Mouse (Mus musculus) lung, adult 18-20 months (tissue): ENCODE measurements around the gene Shisal2a.

Experiments used
- DNase-seq, 2 experiments: peaks; one replicate each; pipeline ENCODE4 v3.0.0; 2022; ENCODE audit warnings: mixed read lengths in 2 of 2

Shisal2a gene

DNA sequence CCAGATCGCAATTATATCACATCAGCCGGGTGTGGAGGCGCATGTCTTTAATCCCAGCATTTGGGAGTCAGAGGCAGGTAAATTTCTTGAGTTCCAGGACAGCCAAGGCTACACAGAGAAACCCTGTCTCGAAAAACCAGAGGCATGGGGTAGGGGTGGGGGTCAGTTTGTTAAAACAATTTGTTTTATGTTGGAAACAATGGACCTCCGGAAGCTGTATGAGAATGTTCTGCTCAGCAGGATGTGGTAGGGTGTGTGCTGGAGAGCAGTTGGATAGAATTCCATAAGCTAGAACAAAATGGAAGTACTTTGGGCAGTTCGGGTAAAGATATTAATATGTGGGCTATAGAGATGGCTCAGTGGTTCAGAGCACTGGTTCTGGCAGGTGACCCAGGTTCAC lies 47.7 kb downstream of the Shisal2a start:
- no peak for DNase-seq

- DNase-seq, result no peak
Measured at GRCm38 (mm10) chr4:108332041-108332440, 51.1 kb downstream of the Shisal2a start.

DNA sequence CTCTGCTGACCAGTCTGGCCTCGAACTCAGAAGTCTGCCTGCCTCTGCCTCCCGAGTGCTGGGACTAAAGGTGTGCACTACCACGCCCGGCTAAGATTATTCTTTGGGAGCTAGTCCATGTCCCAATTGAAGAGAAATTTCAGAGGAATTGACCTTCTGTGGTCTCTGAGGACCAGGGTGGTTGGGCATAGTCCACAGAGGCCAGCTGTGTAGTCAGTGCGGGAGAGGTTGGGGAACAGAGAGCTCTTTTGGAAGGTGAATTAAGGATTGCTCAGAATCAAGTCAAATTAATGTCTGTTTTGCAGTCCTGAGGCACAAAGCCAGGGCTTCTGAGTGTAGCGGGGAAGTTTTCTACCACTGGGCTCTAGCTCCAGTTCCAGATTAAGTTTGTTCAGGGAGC lies 53.3 kb downstream of the Shisal2a start:
- DNase-seq, result no peak

DNA sequence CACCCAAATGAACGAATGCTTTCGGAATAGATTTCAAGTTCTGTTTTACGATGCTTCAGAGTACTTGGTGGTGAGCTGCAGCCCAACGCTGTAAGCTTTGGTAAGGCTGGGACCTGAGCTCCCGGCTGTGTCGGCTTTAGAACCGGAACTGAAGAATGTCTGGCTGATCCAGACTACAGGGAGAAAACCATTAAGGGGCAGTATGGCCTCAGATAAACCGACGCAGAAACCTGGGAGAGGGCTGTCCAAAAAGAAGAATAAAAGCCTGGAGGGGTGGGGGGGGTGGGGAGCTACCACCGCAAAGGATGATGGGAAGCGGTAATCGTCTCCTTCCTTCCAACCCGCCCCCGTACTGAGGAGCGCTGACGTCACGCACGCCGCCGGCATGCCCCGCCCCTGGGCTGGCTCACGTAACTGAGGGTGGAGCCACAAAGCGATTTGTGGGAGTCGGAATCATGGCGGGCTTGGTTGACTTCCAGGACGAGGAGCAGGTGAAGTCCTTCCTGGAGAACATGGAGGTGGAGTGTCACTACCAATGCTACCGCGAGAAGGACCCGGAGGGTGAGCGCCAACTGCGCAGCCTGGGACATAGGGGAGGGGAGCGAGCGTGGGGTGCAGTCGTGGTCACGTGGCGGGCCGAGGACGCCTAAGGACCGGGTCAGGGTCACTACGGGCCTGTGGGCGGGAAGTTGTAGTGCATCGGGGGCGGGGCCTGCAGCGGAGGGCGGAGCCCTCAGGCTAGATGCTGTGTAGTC lies 55.2 kb downstream of the Shisal2a start, which contains the start of gene Coa7:
Gene Coa7 (plus strand): TSS at position 411 of the 755 bp plus-strand sequence.
- peak; percentile 95 to 96 for DNase-seq

- DNase-seq, result peak in 1 of 2 experiments; percentile 28
Measured at GRCm38 (mm10) chr4:108327071-108327579, 56.0 kb downstream of the Shisal2a start.

DNA sequence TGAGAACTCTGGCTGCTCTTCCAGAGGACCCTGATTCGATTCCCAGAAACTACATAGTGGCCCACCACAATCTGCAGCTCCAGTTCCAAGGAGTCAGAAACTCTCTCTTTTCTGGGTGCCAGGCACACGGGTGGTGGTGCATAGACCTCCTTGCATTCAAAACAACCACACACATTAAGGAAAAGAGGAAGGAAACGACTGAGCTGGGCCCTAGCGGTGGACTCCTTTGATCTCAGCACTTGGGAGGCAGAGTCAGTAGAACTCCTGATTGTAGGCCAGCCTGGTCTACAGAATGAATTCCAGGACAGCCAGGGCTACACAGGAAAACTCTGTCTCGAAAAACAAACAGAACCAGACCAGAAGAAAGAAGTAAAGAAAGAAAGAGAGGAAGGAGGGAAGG lies 59.6 kb downstream of the Shisal2a start:
- DNase-seq, result no peak

- DNase-seq, result no peak
Measured at GRCm38 (mm10) chr4:108320627-108321380, 62.3 kb downstream of the Shisal2a start.

GRCm38 (mm10) chr4:108319747-108320146 lies 63.4 kb downstream of the Shisal2a start:
- no peak for DNase-seq

DNA sequence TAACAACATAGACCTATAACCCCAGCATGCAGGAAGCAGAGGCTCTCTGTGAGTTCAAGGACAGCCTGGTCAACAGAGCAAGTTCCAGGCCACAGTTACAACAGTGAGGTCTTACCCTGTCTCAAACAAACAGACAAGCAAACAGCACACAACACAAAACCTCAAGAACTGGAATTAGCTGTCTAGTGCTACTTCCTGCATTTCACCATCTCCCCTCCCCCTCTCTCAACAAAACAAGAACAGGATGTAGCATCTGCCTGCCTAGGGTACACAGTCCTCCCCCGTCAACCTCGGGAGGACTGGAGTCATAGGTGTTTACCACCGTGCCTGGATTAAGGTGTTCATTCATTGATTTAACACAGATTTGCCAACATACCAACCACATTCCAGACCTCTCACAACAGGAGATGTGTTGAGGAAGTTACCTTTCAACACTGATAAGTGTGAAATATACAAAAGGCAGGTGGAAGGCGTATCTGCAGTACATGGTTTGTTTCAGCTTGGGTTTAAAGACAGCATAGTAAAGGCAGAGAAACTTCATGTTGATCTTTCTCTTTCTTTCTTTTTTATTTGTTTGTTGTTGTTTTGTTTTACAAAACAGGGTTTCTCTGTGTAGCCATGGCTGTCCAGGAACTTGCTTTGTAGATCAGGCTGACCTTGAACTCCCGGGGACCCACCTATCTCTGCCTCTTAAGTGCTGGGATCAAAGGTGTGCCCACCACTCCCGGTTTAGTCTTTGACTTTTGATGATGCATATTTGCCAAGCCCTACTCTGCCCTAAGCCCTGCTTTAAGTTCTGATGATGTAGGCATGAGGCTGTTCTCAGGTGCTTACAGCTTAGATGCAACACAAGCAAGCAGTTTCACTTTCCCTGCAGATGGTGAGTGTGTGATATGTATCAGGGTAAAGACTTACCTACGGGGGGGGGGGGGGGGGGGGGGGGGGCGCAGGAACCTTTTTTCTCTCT lies 64.2 kb downstream of the Shisal2a start:
- no peak for DNase-seq
